Mouse (Mus musculus) CH12.LX (cell line): Measurements from ENCODE around the gene Fnd3c2. TPM values are rescaled to one million over a fixed set of nuclear protein-coding genes. Genes with fewer than 3 reads are reported as not detected.

Source experiments
- DNase-seq: peaks from one replicate; pipeline ENCODE4 v3.0.0-alpha.2; 2013; ENCODE audit errors: extremely low read depth
- H3K27ac ChIP-seq: 2 replicates; pipeline ENCODE4 v1.5.1; 2012; ENCODE audit warnings: low read depth, mild to moderate bottlenecking, control low read depth, moderate library complexity; ENCODE audit not compliant: insufficient read depth
- H3K27me3 ChIP-seq: replicated peaks from 2 replicates; pipeline ENCODE3; 2012; ENCODE audit warnings: inconsistent platforms
- H3K36me3 ChIP-seq, 2 experiments: replicated peaks in 1 of 2; 2 replicates each; pipeline versions ENCODE3 to v1.6.1; 2012; ENCODE audit warnings: inconsistent platforms in 1 of 2, low read length in 1 of 2, mild to moderate bottlenecking in 1 of 2, mixed read lengths in 1 of 2, moderate library complexity in 1 of 2; ENCODE audit not compliant: control insufficient read depth in 1 of 2, insufficient read depth in 1 of 2
- H3K4me1 ChIP-seq, 2 experiments: 2 replicates each; pipeline ENCODE4 v1.6.1; 2012; ENCODE audit warnings: inconsistent platforms in 1 of 2, moderate library complexity in 1 of 2; ENCODE audit not compliant: insufficient read depth in 2 of 2, control insufficient read depth in 1 of 2
- H3K4me2 ChIP-seq: 2 replicates; pipeline ENCODE4 v1.6.1; 2012; ENCODE audit warnings: low read depth, mild to moderate bottlenecking, control low read depth; ENCODE audit not compliant: poor library complexity, insufficient read depth, severe bottlenecking
- H3K4me3 ChIP-seq, 3 experiments: fragments of 150-350 bp in 1 of 3; sonication (generic) in 1 of 3; replicated peaks in 1 of 3; 2 replicates each; pipeline versions ENCODE3 to v1.5.1; 2011 to 2012; ENCODE audit warnings: low read depth in 2 of 3, low read length in 2 of 3, mild to moderate bottlenecking in 2 of 3, moderate library complexity in 2 of 3, control low read depth in 1 of 3, improper control_type of control experiment in 1 of 3, inconsistent platforms in 1 of 3, mixed read lengths in 1 of 3; ENCODE audit not compliant: poor library complexity in 1 of 3
- H3K79me2 ChIP-seq: replicated peaks from 2 replicates; pipeline ENCODE4 v1.6.1; 2012; ENCODE audit warnings: mild to moderate bottlenecking, moderate library complexity; ENCODE audit not compliant: control insufficient read depth, poor library complexity, insufficient read depth, severe bottlenecking; ENCODE audit errors: extremely low read depth
- H3K9ac ChIP-seq: 2 replicates; pipeline ENCODE4 v1.6.1; 2012; ENCODE audit warnings: low read depth, mild to moderate bottlenecking, control low read depth, moderate library complexity; ENCODE audit not compliant: insufficient read depth
- H3K9me3 ChIP-seq: replicated peaks from 2 replicates; pipeline ENCODE3; 2012; ENCODE audit warnings: low read length, inconsistent platforms, mixed read lengths
- BHLHE40 ChIP-seq: IDR thresholded peaks from 2 replicates; pipeline ENCODE4 v1.6.1; 2011; ENCODE audit warnings: mild to moderate bottlenecking, low read depth, low read length, improper control_type of control experiment
- CHD2 ChIP-seq: IDR thresholded peaks from 2 replicates; pipeline ENCODE4 v1.6.1; 2011; ENCODE audit warnings: low read length, improper control_type of control experiment
- CTCF ChIP-seq, 2 experiments: IDR thresholded peaks in 1 of 2; conservative IDR thresholded peaks in 1 of 2; 2 replicates each; pipeline ENCODE4 v1.5.1; 2011 to 2012; ENCODE audit warnings: low read depth in 2 of 2, low read length in 2 of 2, improper control_type of control experiment in 1 of 2, inconsistent platforms in 1 of 2, mild to moderate bottlenecking in 1 of 2, moderate library complexity in 1 of 2
- E2F4 ChIP-seq: IDR thresholded peaks from 2 replicates; pipeline ENCODE4 v1.6.1; 2011; ENCODE audit warnings: low read depth, low read length, improper control_type of control experiment; ENCODE audit not compliant: insufficient replicate concordance
- EP300 ChIP-seq: IDR thresholded peaks from 2 replicates; pipeline ENCODE4 v1.6.1; 2011; ENCODE audit warnings: low read length, improper control_type of control experiment
- ETS1 ChIP-seq: conservative IDR thresholded peaks from 2 replicates; pipeline ENCODE4 v1.6.1; 2012; ENCODE audit warnings: low read depth, mild to moderate bottlenecking, inconsistent platforms, low read length, improper control_type of control experiment, moderate library complexity
- GABPA ChIP-seq: IDR thresholded peaks from 2 replicates; pipeline ENCODE4 v1.6.1; 2012; ENCODE audit warnings: low read depth, low read length, improper control_type of control experiment, inconsistent platforms; ENCODE audit not compliant: insufficient replicate concordance
- HCFC1 ChIP-seq: IDR thresholded peaks from 2 replicates; pipeline ENCODE4 v1.6.1; 2012; ENCODE audit warnings: low read depth, mild to moderate bottlenecking, inconsistent platforms, low read length, improper control_type of control experiment
- IRF4 ChIP-seq: IDR thresholded peaks from 2 replicates; pipeline ENCODE4 v1.6.1; 2014; ENCODE audit warnings: low read depth, mild to moderate bottlenecking, inconsistent platforms, low read length, improper control_type of control experiment
- JUN ChIP-seq: IDR thresholded peaks from 2 replicates; pipeline ENCODE4 v1.6.1; 2011; ENCODE audit warnings: low read depth, mild to moderate bottlenecking, low read length, improper control_type of control experiment, moderate library complexity; ENCODE audit not compliant: insufficient read depth
- JUND ChIP-seq: conservative IDR thresholded peaks from 2 replicates; pipeline ENCODE4 v1.6.1; 2011; ENCODE audit warnings: low read depth, low read length, improper control_type of control experiment
- KAT2A ChIP-seq: IDR thresholded peaks from 2 replicates; pipeline ENCODE4 v1.6.1; 2012; ENCODE audit warnings: low read length, improper control_type of control experiment, inconsistent platforms; ENCODE audit not compliant: insufficient replicate concordance
- MEF2A ChIP-seq: IDR thresholded peaks from 2 replicates; pipeline ENCODE4 v1.6.1; 2014; ENCODE audit warnings: low read depth, mild to moderate bottlenecking, inconsistent platforms, low read length, improper control_type of control experiment, borderline replicate concordance
- MXI1 ChIP-seq: IDR thresholded peaks from 2 replicates; pipeline ENCODE4 v1.6.1; 2011; ENCODE audit warnings: mild to moderate bottlenecking, low read depth, low read length, improper control_type of control experiment
- MYC ChIP-seq: IDR thresholded peaks from 2 replicates; pipeline ENCODE4 v1.6.1; 2011; ENCODE audit warnings: low read depth, mild to moderate bottlenecking, improper control_type of control experiment, low read length
- POLR2A ChIP-seq: IDR thresholded peaks from 2 replicates; pipeline ENCODE4 v1.6.1; 2011; ENCODE audit warnings: low read depth, mild to moderate bottlenecking, improper control_type of control experiment, low read length
- POLR2AphosphoS2 ChIP-seq: IDR thresholded peaks from 2 replicates; pipeline ENCODE4 v1.6.1; 2011; ENCODE audit warnings: low read depth, low read length, improper control_type of control experiment
- RAD21 ChIP-seq: IDR thresholded peaks from 2 replicates; pipeline ENCODE4 v1.6.1; 2011; ENCODE audit warnings: low read depth, mild to moderate bottlenecking, low read length, improper control_type of control experiment, moderate library complexity
- RCOR1 ChIP-seq: conservative IDR thresholded peaks from 2 replicates; pipeline ENCODE4 v1.6.1; 2012; ENCODE audit warnings: low read depth, mild to moderate bottlenecking, inconsistent platforms, low read length, improper control_type of control experiment
- SIN3A ChIP-seq: IDR thresholded peaks from 2 replicates; pipeline ENCODE4 v1.6.1; 2012; ENCODE audit warnings: low read length, improper control_type of control experiment, inconsistent platforms
- UBTF ChIP-seq: IDR thresholded peaks from 2 replicates; pipeline ENCODE4 v1.6.1; 2012; ENCODE audit warnings: low read depth, mild to moderate bottlenecking, inconsistent platforms, low read length, improper control_type of control experiment, moderate library complexity
- USF2 ChIP-seq: conservative IDR thresholded peaks from 2 replicates; pipeline ENCODE4 v1.6.1; 2011; ENCODE audit warnings: low read depth, low read length, improper control_type of control experiment
- ZC3H11A ChIP-seq: IDR thresholded peaks from 2 replicates; pipeline ENCODE4 v1.6.1; 2012; ENCODE audit warnings: low read depth, mild to moderate bottlenecking, inconsistent platforms, low read length, improper control_type of control experiment
- ZMIZ1 ChIP-seq: IDR thresholded peaks from 2 replicates; pipeline ENCODE4 v1.6.1; 2012; ENCODE audit warnings: low read depth, mild to moderate bottlenecking, inconsistent platforms, low read length, improper control_type of control experiment
- dilution Hi-C: fragments of 300-500 bp; cut with MboI; formaldehyde crosslinking; loops from 2 replicates; pipeline ENCODE4 v1.14.3; 2020; ENCODE audit warnings: low sequenced_read_pairs; ENCODE audit not compliant: extremely low pct_unique_long_range_greater_than_20kb, extremely low pct_ligation_motif_present
- in situ Hi-C: fragments of 300-500 bp; cut with MboI; formaldehyde crosslinking; loops from 3 replicates; pipeline ENCODE4 v1.14.3; 2019; ENCODE audit warnings: low sequenced_read_pairs, low pct_ligation_motif_present, low pct_unique_long_range_greater_than_20kb, mixed read lengths
- polyA plus RNA-seq: library from polyadenylated mRNA; unstranded; fragments of >175 nt; gene quantifications from 2 replicates; pipeline ENCODE4 v1.2.1, GENCODE M21; 2012; ENCODE audit warnings: low read depth; ENCODE audit not compliant: insufficient read length
- total RNA-seq, 2 experiments: library from RNA; depleted of rRNA; stranded (reverse); fragments of 300-350 nt in 1 of 2; fragments of >200 nt in 1 of 2; gene quantifications; 2 replicates each; pipeline ENCODE4 v1.2.3; 2012 to 2014

The Fnd3c2 gene
- total RNA-seq (2012; rRNA removed), result not detected in 2 replicates
- total RNA-seq (2014; rRNA removed), result not detected in 2 replicates
- not detected in 2 replicates for polyA plus RNA-seq

GRCm38 (mm10) chrX:106255276-106255675, at the start of gene Fnd3c2:
Gene Fnd3c2 (minus strand): TSS chrX:106255376.
- Histone ChIP-seq H3K9ac (no peak within 1 kb of the TSS), H3K79me2 (no peaks in the 10 kb centered on the region), H3K4me2 (no peak within 1 kb of the TSS), H3K36me3 (no peaks in the 10 kb centered on the region), H3K4me3 (no peak within 1 kb of the TSS), H3K9me3 (no peaks in the 10 kb centered on the region), H3K4me1 (no peaks in the 10 kb centered on the region), H3K27me3 (no peaks in the 10 kb centered on the region), H3K27ac (no peak within 1 kb of the TSS)
- no peak for DNase-seq
- no peak for TF ChIP-seq ZC3H11A
- no peak for TF ChIP-seq HCFC1
- TF ChIP-seq IRF4, result no peak
- TF ChIP-seq RCOR1, result no peak
- TF ChIP-seq CHD2, result no peak
- no peak for TF ChIP-seq BHLHE40
- TF ChIP-seq EP300, result no peak
- TF ChIP-seq ZMIZ1, result no peak
- TF ChIP-seq POLR2A, result no peak
- no peak for TF ChIP-seq CTCF (conservative IDR thresholded peaks at IDR 0.05 in 1 of 2, IDR thresholded peaks at IDR 0.05 in 1 of 2; ENCODE audit: low read depth in 2 of 2, low read length in 2 of 2)
- no peak for TF ChIP-seq POLR2AphosphoS2
- no peak for TF ChIP-seq JUND
- no peak for TF ChIP-seq MEF2A
- TF ChIP-seq GABPA, result no peak
- no peak for TF ChIP-seq MXI1
- TF ChIP-seq USF2, result no peak
- TF ChIP-seq RAD21, result no peak
- dilution Hi-C loops (no loop called here), in situ Hi-C loops (no loop called here)

GRCm38 (mm10) chrX:106284441-106284840, 29.3 kb upstream of the Fnd3c2 start:
- dilution Hi-C loops, result no loop called here
- Histone ChIP-seq H3K27me3 (no peaks in the 10 kb centered on the region), H3K36me3 (no peaks in the 10 kb centered on the region), H3K27ac (no peak overlapping the region), H3K4me2 (no peak overlapping the region), H3K9ac (no peak overlapping the region), H3K4me3 (no peak overlapping the region), H3K79me2 (no peaks in the 10 kb centered on the region), H3K9me3 (no peaks in the 10 kb centered on the region), H3K4me1 (no peaks in the 10 kb centered on the region)
- TF ChIP-seq RAD21, result no peak
- TF ChIP-seq RCOR1, result no peak
- TF ChIP-seq MXI1, result no peak
- no peak for TF ChIP-seq MYC
- TF ChIP-seq KAT2A, result no peak
- TF ChIP-seq JUN, result no peak
- no peak for TF ChIP-seq SIN3A
- TF ChIP-seq UBTF, result no peak
- TF ChIP-seq ETS1, result no peak
- no peak for TF ChIP-seq E2F4
- in situ Hi-C loops, result no loop called here
- no peak for DNase-seq
